Comparison of ENCODE assay signal across 12 mouse cellular contexts in the genomic region with DNA sequence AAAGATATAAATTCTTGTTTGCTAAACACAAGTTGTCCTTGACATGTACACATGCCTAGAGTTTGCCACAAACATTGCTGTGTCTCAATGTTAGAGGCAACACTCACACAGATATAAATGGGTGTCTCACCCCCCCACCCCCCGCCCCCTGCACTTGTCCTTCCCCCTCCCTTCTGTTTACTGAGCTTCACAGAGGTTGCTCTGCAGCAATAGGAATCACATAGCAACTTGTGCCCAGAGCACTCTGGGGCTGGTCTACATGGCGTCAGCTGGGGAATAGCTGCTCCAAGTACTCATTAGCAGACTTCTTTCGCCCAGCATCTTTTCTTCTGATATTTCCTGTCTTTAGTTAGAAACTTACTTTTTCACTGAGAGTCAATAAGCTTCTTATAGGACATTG. TPM values are rescaled to one million over a fixed set of nuclear protein-coding genes. Genes with fewer than 3 reads are reported as not detected.
DNase-seq lines count a peak whose midpoint lies in the region; ATAC-seq and TF ChIP-seq lines count a peak whose summit lies in the region.
"Had no signal": no experiment of that assay in that cellular context is flagged by ENCODE, and none has a peak within 500 bp of the region (broad histone marks: within the 10 kb centered on the region; RNA-seq: fewer than 3 reads in every experiment).

No protein-coding gene starts in this region.

- no peaks in the 10 kb centered on the region for H3K9me3 ChIP-seq in heart, embryonic 14.5 days (ENCODE audit: control insufficient read depth, low read length)
- no peaks in the 10 kb centered on the region for H3K9me3 ChIP-seq in limb, embryonic 15.5 days
- H3K9me3 ChIP-seq: forebrain, embryonic 13.5 days had no signal

- peaks cover 13% of the 10 kb centered on the region for H3K36me3 ChIP-seq in heart, embryonic 14.5 days (ENCODE audit: control insufficient read depth, insufficient read depth, low read length)
- H3K36me3 ChIP-seq in limb, embryonic 15.5 days: peaks cover 5% of the 10 kb centered on the region

- TF ChIP-seq CTCF in cortical plate, adult 2 months (IDR thresholded peaks at IDR 0.05; ENCODE audit: extremely low read depth, insufficient read depth, low read length): no peak

- intact Hi-C loops in heart, postnatal 25 days (cut with DNase I): loop anchor here (5.0 to 10.0 kb wide), 2 partner anchors 180 to 457 kb away; no protein-coding TSS in a partner anchor

- peak overlapping the region in 1 of 2 experiments; percentile 28; a peak in 1 of 4 replicates for H3K27ac ChIP-seq in heart, embryonic 14.5 days (replicated peaks in 1 of 2; ENCODE audit: control insufficient read depth in 1 of 2, insufficient read depth in 1 of 2, low read depth in 2 of 2, low read length in 2 of 2)
- H3K27ac ChIP-seq in cortical plate, adult 2 months (ENCODE audit: insufficient read depth, low read length): no peak overlapping the region
- no peak overlapping the region for H3K27ac ChIP-seq in limb, embryonic 15.5 days
- H3K27ac ChIP-seq: forebrain, embryonic 13.5 days had no signal

- H3K4me3 ChIP-seq in heart, embryonic 14.5 days (ENCODE audit: control insufficient read depth in 1 of 2, insufficient read depth in 1 of 2, low read depth in 1 of 2, low read length in 2 of 2): peak overlapping the region; percentile 10 to 86; a peak in 3 of 4 replicates
- H3K4me3 ChIP-seq in cortical plate, adult 2 months (ENCODE audit: insufficient read depth, low read length): peak overlapping the region; percentile 53
- peak overlapping the region; percentile 67; the same call in 1 of the 2 replicates for H3K4me3 ChIP-seq in limb, embryonic 15.5 days
- H3K4me3 ChIP-seq: forebrain, embryonic 13.5 days had no signal

- H3K4me2 ChIP-seq in heart, embryonic 14.5 days (ENCODE audit: low read length): peak overlapping the region; percentile 88
- H3K4me2 ChIP-seq in limb, embryonic 15.5 days: 0 out of 2 replicates have a peak overlapping the region, but pooled peaks have one; percentile 19
- H3K4me2 ChIP-seq: forebrain, embryonic 13.5 days had no signal

- no peak for TF ChIP-seq POLR2A in cortical plate, adult 2 months (IDR thresholded peaks at IDR 0.05; ENCODE audit: extremely low read depth, insufficient read depth, low read length)

- 60% methylated on average over 3 of the region's 3 CpGs for WGBS in heart, embryonic 14.5 days
- 62% methylated on average over 3 of the region's 3 CpGs for WGBS in limb, embryonic 15.5 days

- DNase-seq in heart, postnatal 25 days (ENCODE audit: low spot score): no peak
- peak; percentile 17 for DNase-seq in heart, postnatal 4 days
- DNase-seq in right cerebral cortex, postnatal 36 days (ENCODE audit: low spot score in 2 of 2): no peak
- no peak for DNase-seq in urinary bladder, postnatal 10 days (ENCODE audit: low spot score)
- DNase-seq: cerebellum, adult 2 months; right cerebral cortex, adult 18-20 months had no signal

- peak overlapping the region; percentile 81 for H3K9ac ChIP-seq in heart, embryonic 14.5 days (ENCODE audit: low read length)
- H3K9ac ChIP-seq in limb, embryonic 15.5 days: no peak overlapping the region
- H3K9ac ChIP-seq: forebrain, embryonic 13.5 days had no signal

- no peaks in the 10 kb centered on the region for H3K27me3 ChIP-seq in heart, embryonic 14.5 days (ENCODE audit: control insufficient read depth, insufficient read depth, low read length)
- peaks cover 4% of the 10 kb centered on the region; the same call in 1 of the 2 replicates for H3K27me3 ChIP-seq in limb, embryonic 15.5 days
- H3K27me3 ChIP-seq: CH12.LX had no signal

- H3K4me1 ChIP-seq in heart, embryonic 14.5 days (ENCODE audit: control insufficient read depth in 2 of 2, insufficient read depth in 2 of 2, low read length in 2 of 2): peaks cover 4 to 33% of the 10 kb centered on the region in 2 experiments; a peak in 2 of 4 replicates
- no peaks in the 10 kb centered on the region; the same call in 1 of the 2 replicates for H3K4me1 ChIP-seq in cortical plate, adult 2 months (ENCODE audit: control insufficient read depth, insufficient read depth, low read length)
- no peaks in the 10 kb centered on the region; the same call in 1 of the 2 replicates for H3K4me1 ChIP-seq in limb, embryonic 15.5 days

- ATAC-seq in heart, embryonic 14.5 days (ENCODE audit: insufficient number of reproducible peaks, insufficient read depth, low FRiP score, low read depth): no peak
- no peak for ATAC-seq in limb, embryonic 15.5 days (ENCODE audit: insufficient number of reproducible peaks, low FRiP score, low TSS enrichment, low read depth)
- no peak for ATAC-seq in cerebellum, adult (ENCODE audit: insufficient number of reproducible peaks, low FRiP score, low TSS enrichment)
- ATAC-seq: forebrain, embryonic 13.5 days had no signal

RNA-seq across cellular contexts. Expression of gene Kcnj2, which starts 1.8 kb away (rescaled TPM):
- polyA plus RNA-seq in heart, embryonic 14.5 days (2014; fragmentation: Nextera tagmentation; extraction: Ambion mirVana): 1.9 and 2.1 TPM in 2 replicates
- 10 to 100 TPM; 42.4 to 45.6 TPM for total RNA-seq in heart, postnatal 25 days (2021)
- 11.4 and 11.9 TPM in 2 replicates for polyA plus RNA-seq in cortical plate, adult 2 months (2012; rRNA removed)
- total RNA-seq in heart, postnatal 4 days (2021): 10 to 100 TPM; 23.8 to 33.4 TPM
- 2.0 and 2.3 TPM in 2 replicates for polyA plus RNA-seq in limb, embryonic 15.5 days (2015; fragmentation: Nextera tagmentation; extraction: Ambion mirVana)
